In the genomic region with DNA sequence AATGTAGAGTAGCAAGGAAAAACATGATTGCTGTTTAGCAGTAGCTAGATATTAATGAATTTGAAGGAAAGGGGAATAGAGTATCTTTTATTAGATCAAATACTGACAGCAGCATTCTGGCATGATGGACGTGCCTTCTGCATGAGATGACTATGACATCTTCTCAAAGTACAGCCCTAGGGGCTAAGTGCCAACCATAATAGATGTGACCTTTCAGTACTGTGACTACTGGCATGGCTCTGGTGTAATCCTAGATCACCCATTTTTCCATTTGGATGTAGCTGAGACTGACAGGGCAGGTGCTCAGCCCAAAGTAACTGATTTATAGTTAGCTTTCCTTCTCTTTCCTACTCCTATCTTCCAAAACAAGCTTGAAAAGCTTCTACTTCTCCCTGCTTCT, we compare ENCODE assay signal across 24 mouse cellular contexts. TPM values are rescaled to one million over a fixed set of nuclear protein-coding genes. Genes with fewer than 3 reads are reported as not detected.
DNase-seq lines count a peak whose midpoint lies in the region; ATAC-seq lines count a peak whose summit lies in the region.
"Had no signal": no experiment of that assay in that cellular context is flagged by ENCODE, and none has a peak within 500 bp of the region (broad histone marks: within the 10 kb centered on the region; RNA-seq: fewer than 3 reads in every experiment).

No protein-coding gene starts in this region.

- no peak overlapping the region for H3K9ac ChIP-seq in limb, embryonic 13.5 days
- no peak overlapping the region for H3K9ac ChIP-seq in intestine, embryonic 16.5 days (ENCODE audit: low read depth, low read length)
- no peak overlapping the region for H3K9ac ChIP-seq in forebrain, embryonic 13.5 days
- H3K9ac ChIP-seq: embryonic facial prominence, embryonic 15.5 days; hindbrain, embryonic 12.5 days; liver, embryonic 15.5 days; midbrain, embryonic 12.5 days had no signal

- no peak overlapping the region for H3K4me3 ChIP-seq in limb, embryonic 13.5 days
- no peak overlapping the region for H3K4me3 ChIP-seq in limb, embryonic 10.5 days
- H3K4me3 ChIP-seq in brown adipose tissue, adult 24 weeks (ENCODE audit: insufficient read depth, low read depth, low read length), result no peak overlapping the region
- no peak overlapping the region for H3K4me3 ChIP-seq in intestine, embryonic 16.5 days (ENCODE audit: low read length)
- no peak overlapping the region for H3K4me3 ChIP-seq in forebrain, embryonic 13.5 days
- H3K4me3 ChIP-seq: embryonic facial prominence, embryonic 15.5 days; hindbrain, embryonic 12.5 days; left cerebral cortex, adult 2 months; liver, embryonic 15.5 days; midbrain, embryonic 12.5 days had no signal

- no peaks in the 10 kb centered on the region for H3K36me3 ChIP-seq in limb, embryonic 13.5 days
- H3K36me3 ChIP-seq in limb, embryonic 10.5 days, result no peaks in the 10 kb centered on the region
- no peaks in the 10 kb centered on the region for H3K36me3 ChIP-seq in intestine, embryonic 16.5 days (ENCODE audit: control insufficient read depth, insufficient read depth, low read length)
- no peaks in the 10 kb centered on the region for H3K36me3 ChIP-seq in forebrain, embryonic 13.5 days (ENCODE audit: poor library complexity, severe bottlenecking)
- H3K36me3 ChIP-seq: embryonic facial prominence, embryonic 15.5 days; hindbrain, embryonic 12.5 days; liver, embryonic 15.5 days; midbrain, embryonic 12.5 days had no signal

- H3K4me1 ChIP-seq in limb, embryonic 13.5 days, result no peaks in the 10 kb centered on the region
- H3K4me1 ChIP-seq in limb, embryonic 10.5 days, result no peaks in the 10 kb centered on the region
- H3K4me1 ChIP-seq in brown adipose tissue, adult 24 weeks (ENCODE audit: control insufficient read depth, insufficient read depth, insufficient read length, low read length), result peaks cover 7% of the 10 kb centered on the region; the same call in 1 of the 2 replicates
- H3K4me1 ChIP-seq in intestine, embryonic 16.5 days (ENCODE audit: control insufficient read depth, insufficient read depth, low read length), result no peaks in the 10 kb centered on the region
- H3K4me1 ChIP-seq in forebrain, embryonic 13.5 days, result no peaks in the 10 kb centered on the region
- H3K4me1 ChIP-seq: embryonic facial prominence, embryonic 15.5 days; hindbrain, embryonic 12.5 days; liver, embryonic 15.5 days; midbrain, embryonic 12.5 days had no signal

- DNase-seq in gastrocnemius, adult 18-20 months (ENCODE audit: low spot score), result peak; percentile 83
- DNase-seq in gastrocnemius, postnatal 4 days (ENCODE audit: low spot score in 2 of 2), result no peak
- DNase-seq in limb, embryonic 10.5 days (ENCODE audit: low spot score), result no peak
- peak; percentile 11 for DNase-seq in mesoderm, embryonic 11.5 days (ENCODE audit: low read depth, low spot score)
- DNase-seq: cerebellum, adult 11-12 months; cerebellum, postnatal 14 days; spleen, adult 18-20 months; thymus, postnatal 25 days had no signal

- H3K27ac ChIP-seq in limb, embryonic 13.5 days, result no peak overlapping the region
- no peak overlapping the region for H3K27ac ChIP-seq in limb, embryonic 10.5 days
- peak overlapping the region; percentile 27; the same call in 1 of the 2 replicates for H3K27ac ChIP-seq in brown adipose tissue, adult 24 weeks (replicated peaks; ENCODE audit: low read depth, low read length)
- no peak overlapping the region for H3K27ac ChIP-seq in intestine, embryonic 16.5 days (ENCODE audit: low read length)
- no peak overlapping the region for H3K27ac ChIP-seq in forebrain, embryonic 13.5 days
- H3K27ac ChIP-seq: embryonic facial prominence, embryonic 15.5 days; hindbrain, embryonic 12.5 days; left cerebral cortex, adult 2 months; liver, embryonic 15.5 days; midbrain, embryonic 12.5 days had no signal

- peak; percentile 73; the same call in 1 of the 2 replicates for ATAC-seq in limb, embryonic 13.5 days (ENCODE audit: low FRiP score, low read depth)
- no peak for ATAC-seq in intestine, embryonic 16.5 days
- ATAC-seq in forebrain, embryonic 13.5 days, result no peak
- ATAC-seq: activated CD4-positive, CD25-positive, alpha-beta regulatory T cell, adult 4 months; lung, postnatal 0 days had no signal

- no peaks in the 10 kb centered on the region for H3K9me3 ChIP-seq in limb, embryonic 13.5 days
- no peaks in the 10 kb centered on the region for H3K9me3 ChIP-seq in limb, embryonic 10.5 days (replicated peaks)
- H3K9me3 ChIP-seq in intestine, embryonic 16.5 days (ENCODE audit: control insufficient read depth, low read length), result no peaks in the 10 kb centered on the region
- no peaks in the 10 kb centered on the region for H3K9me3 ChIP-seq in forebrain, embryonic 13.5 days (replicated peaks)
- H3K9me3 ChIP-seq: embryonic facial prominence, embryonic 15.5 days; hindbrain, embryonic 12.5 days; liver, embryonic 15.5 days; midbrain, embryonic 12.5 days had no signal

- no peaks in the 10 kb centered on the region for H3K27me3 ChIP-seq in limb, embryonic 13.5 days
- H3K27me3 ChIP-seq in limb, embryonic 10.5 days (ENCODE audit: low read depth, poor library complexity, severe bottlenecking), result no peaks in the 10 kb centered on the region
- no peaks in the 10 kb centered on the region for H3K27me3 ChIP-seq in intestine, embryonic 16.5 days (replicated peaks; ENCODE audit: control insufficient read depth, insufficient read depth, low read length)
- no peaks in the 10 kb centered on the region for H3K27me3 ChIP-seq in forebrain, embryonic 13.5 days
- H3K27me3 ChIP-seq: embryonic facial prominence, embryonic 15.5 days; hindbrain, embryonic 12.5 days; liver, embryonic 15.5 days; midbrain, embryonic 12.5 days had no signal

- no peak overlapping the region for H3K4me2 ChIP-seq in limb, embryonic 13.5 days (replicated peaks)
- no peak overlapping the region for H3K4me2 ChIP-seq in intestine, embryonic 16.5 days (ENCODE audit: low read depth, low read length)
- H3K4me2 ChIP-seq in forebrain, embryonic 13.5 days, result no peak overlapping the region
- H3K4me2 ChIP-seq: embryonic facial prominence, embryonic 15.5 days; heart, embryonic 11.5 days; hindbrain, embryonic 12.5 days; liver, embryonic 15.5 days; midbrain, embryonic 12.5 days had no signal

- 61% methylated on average over 1 of the region's 1 CpGs for WGBS in limb, embryonic 13.5 days
- WGBS in limb, embryonic 10.5 days, result 86% methylated on average over 1 of the region's 1 CpGs
- 92% methylated on average over 1 of the region's 1 CpGs for whole genome bisulfite sequencing in intestine, embryonic 16.5 days
- WGBS in forebrain, embryonic 13.5 days, result 77% methylated on average over 1 of the region's 1 CpGs

RNA-seq across cellular contexts. Expression of gene Car1, which starts 20.6 kb away (rescaled TPM):
- total RNA-seq in gastrocnemius, adult 18-20 months (2021), result under 1 TPM; 0.31 to 0.71 TPM
- total RNA-seq in gastrocnemius, postnatal 4 days (2021), result under 1 TPM; 0.29 to 0.31 TPM
- 0.59 and 0.67 TPM in 2 replicates for polyA plus RNA-seq in limb, embryonic 13.5 days (2015; fragmentation: Nextera tagmentation; extraction: Ambion mirVana)
- not detected in 2 replicates for polyA plus RNA-seq in limb, embryonic 10.5 days (2016; fragmentation: Nextera tagmentation; extraction: Ambion mirVana)
- 0.87 and 1.2 TPM in 2 replicates for polyA plus RNA-seq in brown adipose tissue, adult 24 weeks (2012; ENCODE audit: insufficient read depth, insufficient read length, missing spikeins)
- 0.23 and 0.98 TPM in 2 replicates for polyA plus RNA-seq in intestine, embryonic 16.5 days (2015; fragmentation: Nextera tagmentation; extraction: Ambion mirVana)
- polyA plus RNA-seq in forebrain, embryonic 13.5 days (2015; fragmentation: Nextera tagmentation; extraction: Ambion mirVana), result not detected in 2 replicates
- total RNA-seq: ES-E14; heart, postnatal 14 days; left cerebral cortex, adult 2 months had no signal
- polyA plus RNA-seq: intestine, embryonic 14.5 days; midbrain, embryonic 12.5 days; neural tube, embryonic 14.5 days had no signal

Comparison
In these comparisons a context has a peak if more than half of its experiments do, and no peak if none do; other contexts are left out.
1. DNase-seq: peak in gastrocnemius, adult 18-20 months (single experiment) and mesoderm, embryonic 11.5 days (single experiment); none in gastrocnemius, postnatal 4 days (0 of 2) and limb, embryonic 10.5 days (single experiment).